Mouse (Mus musculus) liver, adult 2 months (tissue): Measurements from ENCODE around the gene Clhc1. TPM values are rescaled to one million over a fixed set of nuclear protein-coding genes. Genes with fewer than 3 reads are reported as not detected.

Experiments used
- DNase-seq: peaks from one replicate; pipeline ENCODE4 v3.0.0-alpha.2; 2011; ENCODE audit warnings: low read depth, low spot score; ENCODE audit errors: extremely low read depth
- H3K27ac ChIP-seq: fragments of 200-500 bp; replicated peaks from 2 replicates; pipeline ENCODE4 v1.5.1; 2012; ENCODE audit warnings: low read depth, mild to moderate bottlenecking, control low read depth, inconsistent platforms, low read length; ENCODE audit not compliant: insufficient read depth
- H3K27me3 ChIP-seq: fragments of 200-500 bp; 2 replicates; pipeline ENCODE4 v1.6.1; 2012; ENCODE audit warnings: mild to moderate bottlenecking, moderate library complexity, low read length, inconsistent platforms; ENCODE audit not compliant: control insufficient read depth, insufficient read depth
- H3K36me3 ChIP-seq: fragments of 200-500 bp; 2 replicates; pipeline ENCODE4 v1.6.1; 2012; ENCODE audit warnings: low read length, inconsistent platforms; ENCODE audit not compliant: control insufficient read depth, insufficient read depth
- H3K4me1 ChIP-seq: fragments of 200-500 bp; 2 replicates; pipeline ENCODE4 v1.6.1; 2011; ENCODE audit warnings: low read length; ENCODE audit not compliant: control insufficient read depth, insufficient read depth
- H3K4me3 ChIP-seq: fragments of 200-500 bp; 2 replicates; pipeline ENCODE4 v1.5.1; 2011; ENCODE audit warnings: low read depth, mild to moderate bottlenecking, control low read depth, low read length, moderate library complexity; ENCODE audit not compliant: insufficient read depth
- H3K79me2 ChIP-seq: fragments of 200-500 bp; 2 replicates; pipeline ENCODE4 v1.6.1; 2012; ENCODE audit warnings: inconsistent platforms, mild to moderate bottlenecking, low read length, moderate library complexity; ENCODE audit not compliant: control insufficient read depth, insufficient read depth
- H3K9ac ChIP-seq: fragments of 200-500 bp; 2 replicates; pipeline ENCODE4 v1.6.1; 2012; ENCODE audit warnings: low read depth, mild to moderate bottlenecking, control low read depth, inconsistent platforms, low read length
- CTCF ChIP-seq: fragments of 200-500 bp; IDR thresholded peaks from 2 replicates; pipeline ENCODE4 v1.5.1; 2011; ENCODE audit warnings: low read depth, low read length, control low read depth
- POLR2A ChIP-seq: fragments of 200-500 bp; IDR thresholded peaks from 2 replicates; pipeline ENCODE4 v1.6.1; 2011; ENCODE audit warnings: low read length, control low read depth; ENCODE audit not compliant: insufficient read depth; ENCODE audit errors: extremely low read depth
- WGBS: fragments of 180-500 bp; shearing (Covaris S2); methylation state at CpG from one replicate; pipeline ENCODE4 v1.1.7; 2018; 5-methylcytosine and 5-hydroxymethylcytosine counted together
- polyA plus RNA-seq: library from polyadenylated mRNA; depleted of rRNA; stranded (reverse); fragments of >200 nt; gene quantifications from 2 replicates; pipeline ENCODE4 v1.2.3, GENCODE M21; 2012
- total RNA-seq: library from RNA; depleted of rRNA; stranded (reverse); fragments of >200 nt; gene quantifications from 2 replicates; pipeline ENCODE4 v1.2.3, GENCODE M21; 2014

Clhc1 gene
- total and polyA plus RNA-seq, 2 experiments = 0.28 TPM; not detected in 1

DNA sequence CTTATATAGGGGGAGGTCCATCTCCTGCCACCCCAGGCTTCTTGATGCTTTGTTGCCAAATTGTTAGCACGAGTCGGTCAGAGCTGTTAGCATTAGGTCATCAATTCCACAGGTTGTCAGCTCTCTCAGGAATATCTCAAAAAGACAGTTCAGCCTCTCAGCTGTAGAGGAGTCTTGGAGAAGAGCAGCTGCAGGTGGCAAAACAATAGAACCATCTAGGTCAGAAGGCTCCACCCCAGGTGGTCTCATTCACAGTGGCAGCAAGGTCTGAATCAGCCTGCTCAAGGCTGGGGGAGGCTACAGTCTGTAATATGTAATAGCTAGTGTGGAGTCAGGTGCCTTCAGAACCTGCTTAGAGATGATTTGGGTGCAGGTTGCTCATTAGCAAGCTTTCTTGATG, 55.8 kb downstream of the Clhc1 start:
- TF ChIP-seq POLR2A = no peak
- TF ChIP-seq CTCF = no peak
- Histone ChIP-seq H3K27ac (no peak overlapping the region), H3K36me3 (no peaks in the 10 kb centered on the region), H3K4me1 (peaks cover 5% of the 10 kb centered on the region; the same call in 1 of the 2 replicates), H3K79me2 (no peaks in the 10 kb centered on the region), H3K4me3 (no peak overlapping the region), H3K27me3 (peaks cover 10% of the 10 kb centered on the region; the same call in 1 of the 2 replicates), H3K9ac (no peak overlapping the region)
- WGBS = 63% methylated on average over 2 of the region's 2 CpGs
- DNase-seq = no peak

DNA sequence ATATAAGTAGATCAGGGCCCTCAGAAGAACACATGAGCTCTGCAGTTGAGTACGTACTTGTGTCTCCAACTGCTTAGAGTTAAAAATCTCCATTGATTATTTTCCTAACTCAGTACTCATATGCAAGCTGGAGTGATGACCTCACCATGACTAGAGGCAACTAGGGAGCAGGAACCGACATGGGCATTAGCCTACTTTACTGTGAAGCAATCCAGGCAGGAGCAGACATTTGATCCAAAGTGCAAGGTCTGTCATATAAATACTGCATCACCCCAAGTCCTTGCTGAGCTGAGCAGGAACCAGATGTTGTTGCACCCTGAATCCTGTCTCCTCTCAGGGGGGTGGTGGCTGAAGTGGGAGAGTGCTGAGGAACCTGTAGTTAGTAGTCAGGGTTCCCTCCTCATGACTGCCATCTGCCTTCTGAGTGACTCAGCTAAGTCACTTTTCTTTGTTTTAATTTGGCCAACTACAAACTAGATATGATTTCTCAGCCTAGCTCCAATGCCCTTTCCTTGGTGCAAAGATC, 59.8 kb downstream of the Clhc1 start:
- H3K9ac ChIP-seq = no peak overlapping the region
- no peaks in the 10 kb centered on the region for H3K79me2 ChIP-seq
- no peak overlapping the region for H3K27ac ChIP-seq
- no peak overlapping the region for H3K4me3 ChIP-seq
- H3K4me1 ChIP-seq = peaks cover 14% of the 10 kb centered on the region
- H3K27me3 ChIP-seq = peaks cover 7% of the 10 kb centered on the region; the same call in 1 of the 2 replicates
- H3K36me3 ChIP-seq = no peaks in the 10 kb centered on the region
- no peak for TF ChIP-seq CTCF
- no peak for TF ChIP-seq POLR2A
- WGBS = 25% methylated on average over 2 of the region's 2 CpGs
- DNase-seq = peak; percentile 66

DNA sequence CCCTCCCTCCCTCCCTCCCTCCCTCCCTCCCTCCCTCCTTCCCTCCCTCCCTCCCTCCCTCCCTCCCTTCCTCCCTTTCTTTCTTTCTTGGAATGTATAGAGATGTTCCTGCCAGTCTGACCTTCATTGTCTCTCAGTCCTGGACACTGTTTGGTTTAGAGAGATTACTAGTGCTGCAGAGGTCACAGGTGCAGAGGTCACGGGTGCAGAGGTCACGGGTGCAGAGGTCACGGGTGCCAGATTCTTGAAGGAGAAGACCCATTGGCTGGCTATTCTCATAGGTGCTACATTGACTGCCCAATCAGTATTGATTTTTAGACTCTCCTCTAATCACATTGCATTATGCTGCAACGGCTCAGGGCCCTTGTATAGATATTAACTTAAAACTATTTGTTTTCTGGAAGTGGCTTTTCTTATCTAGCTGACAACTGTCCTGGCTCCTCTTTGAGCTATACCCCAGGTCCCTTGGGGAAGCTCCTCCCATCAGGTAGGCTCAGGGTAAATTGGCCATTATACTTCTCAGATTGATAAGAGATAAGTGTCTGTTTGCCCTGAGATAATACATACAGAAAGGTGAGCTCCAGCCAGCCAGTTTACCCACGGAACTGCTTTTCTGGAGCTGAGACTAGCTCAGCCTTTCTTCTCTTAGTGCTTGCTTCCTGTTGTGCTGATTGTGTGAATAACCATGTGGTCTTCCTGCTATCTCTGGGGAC, 62.2 kb downstream of the Clhc1 start:
- H3K9ac ChIP-seq = no peak overlapping the region
- peaks cover 31% of the 10 kb centered on the region for H3K4me1 ChIP-seq
- no peaks in the 10 kb centered on the region for H3K79me2 ChIP-seq
- H3K27ac ChIP-seq = no peak overlapping the region
- TF ChIP-seq CTCF (no peak), POLR2A (no peak)
- WGBS = 13% methylated on average over 5 of the region's 5 CpGs
- H3K4me3 ChIP-seq = no peak overlapping the region
- H3K36me3 ChIP-seq = no peaks in the 10 kb centered on the region
- H3K27me3 ChIP-seq = peaks cover 7% of the 10 kb centered on the region; the same call in 1 of the 2 replicates
- peak; percentile 50 for DNase-seq

DNA sequence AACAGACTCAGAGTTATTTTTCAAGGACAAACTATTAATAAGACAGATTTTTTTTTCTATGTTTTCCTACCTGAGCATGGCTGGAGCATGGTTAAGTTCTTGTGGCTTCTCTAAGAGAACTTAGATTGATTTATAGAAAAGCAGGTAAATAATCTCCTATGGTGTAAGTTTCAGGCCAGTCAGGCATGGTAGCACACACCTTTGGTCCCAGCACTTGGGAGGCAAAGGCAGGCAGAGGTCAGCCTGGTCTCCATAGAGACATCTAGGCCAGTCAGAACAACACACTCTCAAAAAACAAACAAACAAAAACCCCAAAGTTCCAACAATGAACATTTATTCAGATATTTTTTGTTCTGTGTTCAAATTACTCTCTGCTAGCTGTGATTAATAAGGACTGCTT, 64.3 kb downstream of the Clhc1 start:
- Histone ChIP-seq H3K79me2 (no peaks in the 10 kb centered on the region), H3K4me1 (peaks cover 31% of the 10 kb centered on the region), H3K27me3 (peaks cover 7% of the 10 kb centered on the region; the same call in 1 of the 2 replicates), H3K36me3 (no peaks in the 10 kb centered on the region), H3K9ac (no peak overlapping the region), H3K27ac (no peak overlapping the region), H3K4me3 (no peak overlapping the region)
- DNase-seq = peak; percentile 33
- no peak for TF ChIP-seq POLR2A

DNA sequence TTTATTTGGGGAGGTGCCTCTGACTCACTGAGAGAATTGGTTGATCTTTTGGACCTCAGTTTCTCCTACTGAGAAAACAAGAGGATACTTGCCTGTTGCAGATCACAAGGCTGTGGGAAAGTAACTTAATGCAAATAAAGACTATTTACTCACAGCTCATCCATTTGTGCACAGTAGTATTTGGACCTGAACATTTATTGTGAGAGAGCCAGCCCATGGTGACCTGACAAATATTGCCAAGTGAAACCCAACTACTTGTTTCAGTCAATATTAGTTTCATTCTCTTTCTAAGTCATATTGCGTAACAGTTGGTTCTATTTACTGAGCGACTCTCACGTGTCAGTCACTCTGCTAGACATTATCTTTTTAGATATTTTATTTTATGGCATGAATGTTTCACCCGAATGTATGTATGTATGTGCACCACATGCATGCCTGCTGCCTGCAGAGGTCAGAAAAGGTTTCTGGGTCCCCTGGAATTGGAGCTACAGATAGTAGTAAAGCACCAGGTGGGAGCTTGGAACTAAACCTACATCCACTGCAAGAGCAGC, 65.5 kb downstream of the Clhc1 start:
- no peak overlapping the region for H3K4me3 ChIP-seq
- peak; percentile 99 for DNase-seq
- no peak overlapping the region for H3K9ac ChIP-seq
- 31% methylated on average over 4 of the region's 4 CpGs for whole genome bisulfite sequencing
- no peaks in the 10 kb centered on the region for H3K79me2 ChIP-seq
- peaks cover 26% of the 10 kb centered on the region for H3K4me1 ChIP-seq
- H3K27ac ChIP-seq = no peak overlapping the region
- TF ChIP-seq CTCF = no peak
- no peak for TF ChIP-seq POLR2A
- peaks cover 8% of the 10 kb centered on the region; the same call in 1 of the 2 replicates for H3K27me3 ChIP-seq
- H3K36me3 ChIP-seq = no peaks in the 10 kb centered on the region
